In genomic region chr16:44172297-44173154, GRCm38 (mm10) we compare ENCODE assay signal across 8 mouse cellular contexts. TPM values are rescaled to one million over a fixed set of nuclear protein-coding genes. Genes with fewer than 3 reads are reported as not detected.
DNase-seq lines count a peak whose midpoint lies in the region; ATAC-seq lines count a peak whose summit lies in the region.

No protein-coding gene starts in this region.

- peak overlapping the region; percentile 35 for H3K4me2 ChIP-seq in hindbrain, embryonic 11.5 days (replicated peaks; ENCODE audit: low read depth, low read length)

- H3K4me3 ChIP-seq in hindbrain, embryonic 11.5 days (ENCODE audit: low read depth, low read length), result peak overlapping the region; percentile 94

- no peaks in the 10 kb centered on the region for H3K9me3 ChIP-seq in hindbrain, embryonic 11.5 days (ENCODE audit: control insufficient read depth, low read length)

- H3K9ac ChIP-seq in hindbrain, embryonic 11.5 days (ENCODE audit: low read depth, low read length), result peak overlapping the region; percentile 46

- under 1% methylated on average over 26 of the region's 26 CpGs for WGBS in hindbrain, embryonic 11.5 days

- H3K36me3 ChIP-seq in hindbrain, embryonic 11.5 days (ENCODE audit: control insufficient read depth, insufficient read depth, low read length), result no peaks in the 10 kb centered on the region

- H3K27me3 ChIP-seq in hindbrain, embryonic 11.5 days (ENCODE audit: control insufficient read depth, insufficient read depth, low read length), result no peaks in the 10 kb centered on the region

- no peaks in the 10 kb centered on the region for H3K4me1 ChIP-seq in hindbrain, embryonic 11.5 days (replicated peaks; ENCODE audit: control insufficient read depth, insufficient read depth, low read length)

- ATAC-seq in hindbrain, embryonic 11.5 days (ENCODE audit: low FRiP score), result peak; percentile 100

- DNase-seq in Muller cell, postnatal 12 days (ENCODE audit: inconsistent ontology term), result peak; percentile 100
- DNase-seq in cerebellum, adult 9-11 months, result peak; percentile 99
- DNase-seq in frontal cortex, adult 2 months (ENCODE audit: extremely low spot score in 1 of 2, low spot score in 1 of 2), result peak; percentile 98 to 99
- peak; percentile 94 for DNase-seq in hindbrain, embryonic 11.5 days (ENCODE audit: low spot score)
- peak; percentile 97 to 98 for DNase-seq in layer of hippocampus, postnatal 10 days (ENCODE audit: low spot score in 2 of 2)
- DNase-seq in lung, postnatal 10 days, result peak; percentile 99
- peak; percentile 99 for DNase-seq in ovary, postnatal 36 days (ENCODE audit: low spot score)
- peak; percentile 98 for DNase-seq in thymus, postnatal 25 days

- H3K27ac ChIP-seq in hindbrain, embryonic 11.5 days (ENCODE audit: low read depth, low read length), result peak overlapping the region; percentile 8

RNA-seq across cellular contexts. Expression of gene Usf3, which starts 0.5 kb away (rescaled TPM):
- 14.0 and 14.9 TPM in 2 replicates for polyA plus RNA-seq in frontal cortex, adult 2 months (2012; rRNA removed)
- 4.7 and 6.6 TPM in 2 replicates for polyA plus RNA-seq in hindbrain, embryonic 11.5 days (2014; fragmentation: Nextera tagmentation; extraction: Ambion mirVana)
- 10 to 100 TPM; 33.2 to 35.1 TPM for total RNA-seq in layer of hippocampus, postnatal 10 days (2021)

RNA-seq across cellular contexts. Expression of gene Naa50, which starts 32.9 kb away (rescaled TPM):
- 26.5 and 27.5 TPM in 2 replicates for polyA plus RNA-seq in frontal cortex, adult 2 months (2012; rRNA removed)
- 76.0 and 86.1 TPM in 2 replicates for polyA plus RNA-seq in hindbrain, embryonic 11.5 days (2014; fragmentation: Nextera tagmentation; extraction: Ambion mirVana)
- 10 to 100 TPM; 53.4 to 54.8 TPM for total RNA-seq in layer of hippocampus, postnatal 10 days (2021)

RNA-seq across cellular contexts. Expression of gene Atp6v1a, which starts 33.0 kb away (rescaled TPM):
- 201 and 231 TPM in 2 replicates for polyA plus RNA-seq in frontal cortex, adult 2 months (2012; rRNA removed)
- polyA plus RNA-seq in hindbrain, embryonic 11.5 days (2014; fragmentation: Nextera tagmentation; extraction: Ambion mirVana), result 73.9 and 82.8 TPM in 2 replicates
- total RNA-seq in layer of hippocampus, postnatal 10 days (2021), result 100 to 1,000 TPM; 360 to 444 TPM

Comparison
In these comparisons a context has a peak if more than half of its experiments do, and no peak if none do; other contexts are left out.
1. Peak in every context shown above with its lines: DNase-seq, ATAC-seq, H3K4me3 ChIP-seq and H3K27ac ChIP-seq.